Mouse (Mus musculus): ENCODE measurements around the gene Fbxo39. TPM values are rescaled to one million over a fixed set of nuclear protein-coding genes. Genes with fewer than 3 reads are reported as not detected.

Gene Fbxo39
- not detected in 2 replicates for polyA plus RNA-seq (2015; fragmentation: Nextera tagmentation; extraction: Ambion mirVana)

DNA sequence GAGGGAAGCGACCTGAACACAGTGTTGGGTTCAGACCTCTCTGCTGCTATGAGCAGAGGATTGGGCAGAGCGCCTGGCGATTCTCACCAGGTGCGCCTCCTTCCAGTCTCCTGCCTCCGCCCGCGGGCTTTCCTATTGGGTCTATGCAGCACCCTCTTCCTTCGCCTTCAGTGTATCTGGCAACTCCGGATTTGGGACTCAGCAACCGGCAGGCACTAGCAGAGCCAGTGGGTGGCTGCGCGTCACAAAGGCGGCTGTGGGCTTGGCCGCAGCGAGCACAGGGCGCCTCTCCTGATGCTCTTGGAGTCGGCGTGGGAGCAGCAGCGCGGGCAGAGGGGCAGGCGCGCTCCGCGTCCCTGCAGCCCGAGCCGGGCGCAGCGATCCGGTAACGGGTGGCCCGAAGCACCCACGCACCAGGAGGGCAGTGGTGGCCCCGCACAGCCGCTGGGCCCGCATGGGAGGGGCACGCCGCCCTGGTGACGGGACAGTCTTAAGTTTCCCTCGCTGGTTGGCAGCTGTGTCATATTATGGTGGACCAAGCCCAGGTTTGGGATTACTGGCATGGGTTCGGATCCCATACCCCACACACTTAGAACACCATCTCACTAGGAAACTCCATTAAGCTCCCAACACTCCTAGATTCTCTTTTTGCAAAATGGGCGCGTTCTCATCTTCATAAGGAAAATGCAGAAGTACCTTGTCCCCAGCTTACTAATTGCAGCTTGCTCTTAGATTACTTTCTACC is at the start of gene Fbxo39:
Gene Fbxo39 (plus strand): TSS at position 294 of the 745 bp plus-strand sequence.
- no peaks in the 10 kb centered on the region for H3K9me3 ChIP-seq
- 13% methylated on average over 42 of the region's 42 CpGs for WGBS
- peaks cover 45% of the 10 kb centered on the region for H3K27me3 ChIP-seq
- peak within 1 kb of the TSS; percentile 63 for H3K4me2 ChIP-seq
- ATAC-seq (ENCODE audit: low FRiP score), result no peak
- peak within 1 kb of the TSS; percentile 67 for H3K9ac ChIP-seq
- no peaks in the 10 kb centered on the region for H3K36me3 ChIP-seq
- H3K27ac ChIP-seq, result no peak within 1 kb of the TSS
- peaks cover 6% of the 10 kb centered on the region for H3K4me1 ChIP-seq (replicated peaks)
- H3K4me3 ChIP-seq, result peak within 1 kb of the TSS; percentile 37

- H3K4me1 ChIP-seq (replicated peaks), result peaks cover 21% of the 10 kb centered on the region
- H3K36me3 ChIP-seq, result no peaks in the 10 kb centered on the region
- no peak overlapping the region for H3K27ac ChIP-seq
- WGBS, result 7% methylated on average over 11 of the region's 11 CpGs
- ATAC-seq (ENCODE audit: low FRiP score), result no peak
- H3K4me2 ChIP-seq, result peak overlapping the region; percentile 78
- no peak overlapping the region for H3K4me3 ChIP-seq
- H3K9me3 ChIP-seq, result no peaks in the 10 kb centered on the region
- H3K9ac ChIP-seq, result peak overlapping the region; percentile 29; the same call in 1 of the 2 replicates
- H3K27me3 ChIP-seq, result peaks cover 48% of the 10 kb centered on the region
Measured at GRCm38 (mm10) chr11:72265483-72265882, 48.8 kb upstream of the Fbxo39 start.

- Histone ChIP-seq H3K9me3 (no peaks in the 10 kb centered on the region), H3K4me2 (peak overlapping the region; percentile 78), H3K4me3 (peak overlapping the region; percentile 46), H3K27ac (no peak overlapping the region), H3K36me3 (no peaks in the 10 kb centered on the region), H3K9ac (peak overlapping the region; percentile 70), H3K27me3 (peaks cover 48% of the 10 kb centered on the region), H3K4me1 (replicated peaks) (peaks cover 21% of the 10 kb centered on the region)
- WGBS, result 1% methylated on average over 46 of the region's 46 CpGs
- ATAC-seq (ENCODE audit: low FRiP score), result peak; percentile 90
Measured at GRCm38 (mm10) chr11:72266207-72266959, 47.9 kb upstream of the Fbxo39 start.

DNA sequence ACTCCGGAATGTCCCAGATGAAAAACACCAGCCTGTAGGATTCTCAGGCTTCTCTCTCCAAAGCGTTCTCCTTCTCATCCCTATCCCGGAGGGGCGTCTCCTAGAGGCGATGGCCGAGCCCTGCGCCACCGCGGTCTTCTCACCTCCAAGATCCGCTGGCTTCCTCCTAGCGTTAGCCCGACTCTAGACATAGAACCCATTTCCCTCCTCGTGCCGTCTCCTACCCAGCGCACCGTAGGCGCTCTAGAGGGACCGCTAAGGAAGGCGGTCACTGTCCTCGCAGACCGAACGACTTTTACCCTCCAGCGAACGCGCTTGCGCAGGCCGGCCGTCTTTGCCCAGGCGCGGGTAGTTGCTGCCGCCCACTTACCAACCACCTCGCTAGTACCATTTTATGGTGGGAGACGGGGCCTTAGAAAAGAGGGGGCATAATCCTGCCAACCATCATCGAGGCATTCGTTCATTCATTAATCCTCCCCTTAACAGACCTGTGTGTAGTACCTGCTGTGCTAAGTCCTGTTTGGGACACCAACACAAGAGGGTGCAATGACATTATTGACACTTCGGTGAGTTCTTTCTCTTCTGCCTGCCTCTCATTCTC is 47.2 kb upstream of the Fbxo39 start, which contains the start of gene Slc13a5:
Gene Slc13a5 (minus strand): TSS at position 263 of the 601 bp plus-strand sequence.
- peak; percentile 64 for ATAC-seq (ENCODE audit: low FRiP score)
- H3K27me3 ChIP-seq, result peaks cover 48% of the 10 kb centered on the region
- under 1% methylated on average over 36 of the region's 36 CpGs for WGBS
- H3K9ac ChIP-seq, result peak within 1 kb of the TSS; percentile 70
- peak within 1 kb of the TSS; percentile 78 for H3K4me2 ChIP-seq
- H3K36me3 ChIP-seq, result no peaks in the 10 kb centered on the region
- no peak within 1 kb of the TSS for H3K27ac ChIP-seq
- no peaks in the 10 kb centered on the region for H3K9me3 ChIP-seq
- H3K4me3 ChIP-seq, result peak within 1 kb of the TSS; percentile 46
- H3K4me1 ChIP-seq (replicated peaks), result peaks cover 21% of the 10 kb centered on the region

GRCm38 (mm10) chr11:72271761-72272160 is 42.5 kb upstream of the Fbxo39 start:
- Histone ChIP-seq H3K9ac (no peak overlapping the region), H3K27me3 (peaks cover 19% of the 10 kb centered on the region), H3K4me1 (replicated peaks) (peaks cover 6% of the 10 kb centered on the region), H3K4me3 (no peak overlapping the region), H3K36me3 (no peaks in the 10 kb centered on the region), H3K27ac (no peak overlapping the region), H3K4me2 (no peak overlapping the region), H3K9me3 (no peaks in the 10 kb centered on the region)
- 79% methylated on average over 1 of the region's 1 CpGs for WGBS
- no peak for ATAC-seq (ENCODE audit: low FRiP score)

- Histone ChIP-seq H3K4me2 (no peak overlapping the region), H3K36me3 (no peaks in the 10 kb centered on the region), H3K4me3 (no peak overlapping the region), H3K27me3 (peaks cover 3% of the 10 kb centered on the region; the same call in 1 of the 2 replicates), H3K27ac (no peak overlapping the region), H3K4me1 (replicated peaks) (no peaks in the 10 kb centered on the region), H3K9ac (no peak overlapping the region), H3K9me3 (no peaks in the 10 kb centered on the region)
- ATAC-seq (ENCODE audit: low FRiP score), result no peak
- 75% methylated on average over 3 of the region's 3 CpGs for WGBS
Measured at GRCm38 (mm10) chr11:72273341-72273740, 40.9 kb upstream of the Fbxo39 start.

- Histone ChIP-seq H3K4me2 (no peak overlapping the region), H3K27ac (no peak overlapping the region), H3K36me3 (no peaks in the 10 kb centered on the region), H3K4me1 (replicated peaks) (no peaks in the 10 kb centered on the region), H3K9me3 (no peaks in the 10 kb centered on the region), H3K27me3 (no peaks in the 10 kb centered on the region), H3K9ac (no peak overlapping the region), H3K4me3 (no peak overlapping the region)
- no peak for ATAC-seq (ENCODE audit: low FRiP score)
- WGBS, result 89% methylated on average over 5 of the region's 5 CpGs
Measured at GRCm38 (mm10) chr11:72281143-72281851, 32.9 kb upstream of the Fbxo39 start.

DNA sequence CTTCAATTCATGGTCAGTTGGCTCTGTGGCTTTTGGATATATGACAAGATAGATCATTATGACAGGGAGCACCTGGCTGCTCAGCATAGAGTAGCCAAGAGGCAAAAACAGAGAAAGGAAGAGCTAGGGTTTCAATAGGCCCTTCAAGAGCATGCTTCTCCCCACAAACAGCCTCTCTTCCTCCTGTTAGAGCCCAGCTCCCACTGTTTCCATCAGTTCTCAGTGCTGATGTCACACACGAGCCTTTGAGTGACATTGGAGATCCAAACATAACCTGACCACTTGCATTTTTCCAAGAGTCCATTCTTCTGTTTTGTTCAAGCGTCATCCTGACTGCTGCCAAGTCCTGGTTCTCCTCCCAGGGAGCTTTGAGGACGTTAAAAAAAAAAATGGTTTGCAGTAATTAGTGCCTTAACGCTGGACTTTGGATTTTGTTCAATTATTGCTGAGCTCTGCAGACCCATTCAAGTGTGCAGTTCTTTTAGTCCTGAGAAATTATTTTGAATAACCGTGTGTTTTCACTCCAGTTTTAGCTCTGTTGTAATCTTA is 32.3 kb upstream of the Fbxo39 start:
- Histone ChIP-seq H3K27ac (no peak overlapping the region), H3K9ac (no peak overlapping the region), H3K4me2 (no peak overlapping the region), H3K9me3 (no peaks in the 10 kb centered on the region), H3K36me3 (no peaks in the 10 kb centered on the region), H3K4me1 (replicated peaks) (no peaks in the 10 kb centered on the region), H3K4me3 (no peak overlapping the region), H3K27me3 (no peaks in the 10 kb centered on the region)
- 73% methylated on average over 5 of the region's 5 CpGs for WGBS
- ATAC-seq (ENCODE audit: low FRiP score), result no peak

- no peaks in the 10 kb centered on the region for H3K27me3 ChIP-seq
- H3K27ac ChIP-seq, result no peak overlapping the region
- H3K36me3 ChIP-seq, result no peaks in the 10 kb centered on the region
- H3K9me3 ChIP-seq, result no peaks in the 10 kb centered on the region
- H3K4me1 ChIP-seq (replicated peaks), result no peaks in the 10 kb centered on the region
- H3K4me2 ChIP-seq, result no peak overlapping the region
- ATAC-seq (ENCODE audit: low FRiP score), result no peak
- WGBS, result 93% methylated on average over 16 of the region's 16 CpGs
- H3K4me3 ChIP-seq, result no peak overlapping the region
- H3K9ac ChIP-seq, result no peak overlapping the region
Measured at GRCm38 (mm10) chr11:72283486-72284224, 30.6 kb upstream of the Fbxo39 start.

DNA sequence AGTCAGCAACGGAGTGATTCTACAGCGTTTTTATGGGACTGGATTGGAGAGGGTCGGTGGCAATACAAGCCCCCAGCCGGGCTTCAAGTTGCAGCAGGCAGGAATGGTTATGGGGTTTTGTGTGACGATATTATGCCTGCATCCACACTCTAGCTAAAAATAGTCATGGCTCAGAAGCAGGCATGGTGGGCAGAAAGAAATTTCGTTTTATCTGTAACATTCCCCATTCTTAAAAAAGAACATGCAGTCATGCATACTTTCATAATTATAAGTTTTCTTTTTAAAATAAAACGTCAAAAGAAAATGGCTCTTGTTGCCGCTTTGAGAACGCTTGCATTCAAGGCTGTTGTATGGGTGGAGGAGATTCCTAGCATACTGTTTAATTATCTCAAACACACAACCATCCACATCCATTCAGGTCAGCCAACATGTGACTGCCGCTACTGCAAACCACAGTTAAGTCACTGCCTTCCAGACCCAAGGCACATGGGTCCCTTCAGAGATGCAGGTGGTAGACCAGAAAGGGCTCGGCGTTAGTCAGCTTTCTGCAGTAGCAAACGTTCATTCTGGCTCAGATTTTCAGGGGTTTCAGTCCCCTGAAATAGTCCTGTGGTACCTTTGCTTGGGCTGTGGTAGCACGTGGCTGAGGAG is 29.6 kb upstream of the Fbxo39 start:
- Histone ChIP-seq H3K9ac (no peak overlapping the region), H3K9me3 (no peaks in the 10 kb centered on the region)
- WGBS, result 83% methylated on average over 14 of the region's 14 CpGs

GRCm38 (mm10) chr11:72285971-72286480 is 28.2 kb upstream of the Fbxo39 start:
- H3K4me3 ChIP-seq, result no peak overlapping the region
- H3K27ac ChIP-seq, result no peak overlapping the region
- H3K9ac ChIP-seq, result no peak overlapping the region
- H3K9me3 ChIP-seq, result no peaks in the 10 kb centered on the region
- no peaks in the 10 kb centered on the region for H3K27me3 ChIP-seq
- no peaks in the 10 kb centered on the region for H3K4me1 ChIP-seq (replicated peaks)
- no peak overlapping the region for H3K4me2 ChIP-seq
- H3K36me3 ChIP-seq, result no peaks in the 10 kb centered on the region
- 77% methylated on average over 6 of the region's 6 CpGs for WGBS
- no peak for ATAC-seq (ENCODE audit: low FRiP score)

More for the DNA sequence above, 29.6 kb upstream of the Fbxo39 start:
- Histone ChIP-seq H3K27ac (no peak overlapping the region), H3K36me3 (no peaks in the 10 kb centered on the region), H3K4me2 (no peak overlapping the region), H3K4me3 (no peak overlapping the region), H3K27me3 (no peaks in the 10 kb centered on the region), H3K4me1 (replicated peaks) (no peaks in the 10 kb centered on the region)
- no peak for ATAC-seq (ENCODE audit: low FRiP score)

Measured in hindbrain, embryonic 13.5 days (tissue).